Mouse (Mus musculus) liver, adult 2 months (tissue): ENCODE data around the gene Lmln.

Experiments used
- CTCF ChIP-seq: fragments of 200-500 bp; IDR thresholded peaks from 2 replicates; pipeline ENCODE4 v1.5.1; 2011; ENCODE audit warnings: low read depth, low read length, control low read depth
- POLR2A ChIP-seq: fragments of 200-500 bp; IDR thresholded peaks from 2 replicates; pipeline ENCODE4 v1.6.1; 2011; ENCODE audit warnings: low read length, control low read depth; ENCODE audit not compliant: insufficient read depth; ENCODE audit errors: extremely low read depth

- TF ChIP-seq POLR2A (no peak), CTCF (peak; percentile 37; the same call in 1 of the 2 replicates)
These were observed 92.7 kb downstream of the Lmln start for GRCm38 (mm10) chr16:33154992-33155391.
